Mouse (Mus musculus) kidney, postnatal 14 days (tissue): Measurements from ENCODE around the gene Arl6.

ENCODE experiments used
- DNase-seq: peaks from one replicate; pipeline ENCODE4 v3.0.0; 2022; ENCODE audit warnings: mixed read lengths

The Arl6 gene

DNA sequence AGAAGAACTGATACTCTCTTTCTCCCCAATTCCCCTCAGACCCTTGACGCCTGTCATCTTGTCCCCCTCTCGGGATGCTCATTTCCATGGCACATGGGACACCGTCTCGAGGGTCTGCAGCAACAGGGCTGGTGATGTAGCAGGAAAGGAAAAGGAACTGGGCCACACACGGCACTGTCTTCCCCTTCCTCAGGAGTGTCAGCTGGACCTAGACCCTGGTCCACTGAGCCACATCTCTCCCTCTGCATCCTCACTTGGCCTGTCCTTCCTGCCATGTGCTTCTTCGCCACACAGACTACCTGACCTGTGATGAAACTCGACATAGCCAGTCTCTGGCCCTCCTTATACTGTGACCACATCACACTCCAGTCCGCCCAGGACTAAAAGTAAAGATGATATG lies 52.3 kb downstream of the Arl6 start:
- no peak for DNase-seq

DNA sequence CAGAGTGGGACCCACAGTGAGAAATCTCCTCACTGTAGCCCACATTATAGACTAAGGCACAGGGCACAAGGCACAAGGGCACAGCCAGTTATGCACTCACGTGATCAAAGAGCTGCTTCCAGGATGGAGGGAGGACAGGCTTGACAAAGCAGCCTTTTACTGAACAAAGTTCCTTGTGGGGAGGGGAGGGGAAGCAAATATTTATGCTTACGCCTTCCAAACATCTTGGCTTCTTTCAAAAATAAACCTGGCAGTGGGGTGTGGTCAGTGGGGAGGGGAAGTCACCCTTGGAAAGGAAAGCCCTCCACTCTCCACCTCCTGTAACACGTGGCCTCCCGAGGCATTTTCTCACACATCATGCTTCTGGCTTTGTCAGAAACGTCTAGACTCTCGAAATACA lies 52.9 kb downstream of the Arl6 start:
- DNase-seq, result peak; percentile 36

DNA sequence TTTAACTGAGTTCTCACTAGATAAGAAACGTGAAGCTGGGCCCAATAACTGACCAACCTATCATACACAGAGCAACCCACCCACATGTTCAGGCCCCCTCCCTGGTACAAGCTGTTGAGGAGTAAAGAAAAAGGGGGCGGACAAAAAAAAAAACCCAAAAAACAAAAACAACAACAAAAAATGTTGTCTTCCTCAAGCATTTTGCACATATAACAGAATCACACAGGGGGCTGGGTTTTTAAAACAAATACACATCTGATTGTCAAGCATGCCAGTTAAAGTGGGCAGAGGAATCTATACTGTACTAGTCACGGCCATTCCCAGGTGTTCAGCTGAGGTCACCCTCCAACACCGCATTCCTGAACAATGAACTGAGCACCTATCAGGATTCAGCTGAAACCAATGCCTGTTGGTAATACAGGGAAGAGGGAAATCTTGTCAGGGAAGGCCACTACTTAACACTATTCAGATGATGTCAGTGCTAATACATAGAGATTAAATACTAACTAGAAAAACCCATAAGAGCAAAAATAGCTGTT lies 53.4 kb downstream of the Arl6 start:
- no peak for DNase-seq

DNA sequence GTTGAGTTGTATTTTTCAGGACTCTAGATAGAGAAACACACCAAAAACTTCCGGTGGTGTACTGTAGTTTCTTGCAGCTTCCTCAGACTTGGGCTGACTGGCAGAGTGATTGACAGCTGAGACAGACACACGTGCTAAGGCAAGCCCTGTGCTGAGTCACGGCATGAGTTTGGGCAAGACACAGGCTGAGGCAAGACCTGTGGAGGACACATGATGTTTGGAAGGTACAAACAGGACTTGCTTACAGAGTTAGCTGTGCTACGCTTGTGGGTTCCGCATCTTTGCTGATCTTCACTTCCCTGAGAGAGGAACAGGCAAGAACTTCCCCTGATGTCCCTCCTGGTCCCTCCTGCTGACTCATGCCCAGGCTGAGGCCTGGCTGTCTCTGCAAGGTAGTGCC lies 55.7 kb downstream of the Arl6 start:
- no peak for DNase-seq

DNA sequence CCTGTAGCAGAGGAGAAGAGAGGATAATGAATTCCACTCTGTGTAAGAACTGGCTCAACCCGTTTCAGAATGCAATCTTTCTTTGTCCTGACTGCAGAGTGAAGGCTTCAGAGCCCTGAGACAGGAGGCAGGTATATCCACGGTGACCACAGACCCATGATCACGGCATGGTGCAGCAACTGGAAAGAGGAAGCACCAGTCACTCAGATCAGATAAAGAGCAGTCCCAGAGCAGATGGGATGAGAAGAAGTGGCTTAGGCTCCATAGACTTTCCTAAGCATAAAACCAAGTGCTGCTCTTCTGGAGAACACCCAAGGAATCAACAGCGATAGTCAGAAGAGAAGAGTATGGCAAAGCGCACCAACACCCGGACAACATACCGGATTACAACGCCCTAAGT lies 60.0 kb downstream of the Arl6 start:
- no peak for DNase-seq

DNA sequence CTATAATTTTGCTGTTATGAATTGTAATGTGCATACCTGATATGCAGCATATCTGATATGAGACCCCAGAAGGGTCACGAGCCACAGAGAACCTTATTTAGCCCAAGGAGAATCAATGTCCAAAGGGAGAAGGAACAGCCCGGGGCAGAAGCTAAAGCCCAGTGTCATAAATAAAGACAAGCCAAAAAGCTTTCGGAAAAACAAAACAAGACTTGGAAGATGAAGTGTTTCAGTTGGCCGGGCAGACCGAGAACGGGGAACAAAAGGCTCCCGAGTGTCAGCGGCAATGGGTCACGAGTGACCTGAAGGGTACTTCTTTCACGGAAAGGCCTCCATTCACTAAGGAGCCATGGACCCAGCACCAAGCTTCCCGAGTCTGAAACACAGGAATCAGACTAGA lies 65.2 kb downstream of the Arl6 start:
- no peak for DNase-seq

DNA sequence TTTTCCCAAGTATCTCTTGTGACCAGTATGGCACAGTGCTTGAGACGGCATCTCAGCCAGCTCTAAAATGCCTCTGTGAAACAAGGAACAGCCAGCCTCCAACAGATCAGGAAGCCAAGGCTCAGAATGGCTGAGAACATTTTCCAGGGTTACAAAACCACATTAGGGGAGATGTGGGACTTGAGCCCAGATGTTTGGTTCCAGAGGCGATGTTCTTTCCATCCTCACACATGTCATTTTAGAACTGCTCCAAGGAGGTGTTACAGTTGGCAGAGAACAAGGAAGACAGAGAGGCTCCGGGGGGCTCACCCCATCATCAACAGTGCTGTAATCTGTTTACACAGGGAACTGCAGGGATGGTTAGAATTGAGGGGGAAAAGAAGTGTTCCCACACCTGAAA lies 66.5 kb downstream of the Arl6 start:
- no peak for DNase-seq

DNA sequence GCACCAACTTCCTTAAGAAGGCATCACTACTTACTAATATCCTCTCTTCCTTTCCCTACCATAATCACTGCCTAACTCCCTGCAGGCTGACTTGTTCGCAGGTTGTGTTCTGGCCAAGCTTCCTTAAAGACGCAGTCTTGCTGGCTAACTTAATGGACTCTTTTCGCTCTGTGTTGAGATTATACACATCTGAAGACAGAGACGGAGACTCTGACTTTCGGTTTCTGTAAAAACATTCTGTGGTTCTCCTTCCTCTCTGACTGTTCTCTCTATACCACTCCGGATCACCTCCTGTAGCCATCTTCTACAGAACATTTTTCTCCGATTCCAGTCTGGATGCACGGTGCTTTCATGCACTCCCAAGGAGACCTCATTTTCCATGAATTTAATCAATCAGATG lies 68.4 kb downstream of the Arl6 start:
- no peak for DNase-seq

DNA sequence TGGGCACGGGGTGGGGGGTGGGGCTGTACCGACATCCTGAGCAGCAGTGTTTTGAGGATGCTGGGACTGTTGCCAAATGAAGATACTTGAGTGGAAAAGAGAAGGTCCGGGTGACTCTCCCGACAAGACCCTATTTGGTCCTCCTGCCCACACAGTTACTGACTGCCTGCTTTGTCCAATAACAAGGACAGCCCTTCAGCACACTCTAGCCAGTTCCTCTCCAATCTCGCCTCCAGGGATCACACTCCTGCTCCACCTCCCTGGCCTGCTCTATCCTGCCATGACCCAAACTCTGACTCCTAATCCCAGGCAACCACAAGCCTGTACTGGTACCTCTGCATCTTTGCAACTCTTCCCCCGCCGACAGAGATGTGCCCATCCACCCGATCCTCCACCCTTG lies 69.4 kb downstream of the Arl6 start:
- DNase-seq, result no peak

DNA sequence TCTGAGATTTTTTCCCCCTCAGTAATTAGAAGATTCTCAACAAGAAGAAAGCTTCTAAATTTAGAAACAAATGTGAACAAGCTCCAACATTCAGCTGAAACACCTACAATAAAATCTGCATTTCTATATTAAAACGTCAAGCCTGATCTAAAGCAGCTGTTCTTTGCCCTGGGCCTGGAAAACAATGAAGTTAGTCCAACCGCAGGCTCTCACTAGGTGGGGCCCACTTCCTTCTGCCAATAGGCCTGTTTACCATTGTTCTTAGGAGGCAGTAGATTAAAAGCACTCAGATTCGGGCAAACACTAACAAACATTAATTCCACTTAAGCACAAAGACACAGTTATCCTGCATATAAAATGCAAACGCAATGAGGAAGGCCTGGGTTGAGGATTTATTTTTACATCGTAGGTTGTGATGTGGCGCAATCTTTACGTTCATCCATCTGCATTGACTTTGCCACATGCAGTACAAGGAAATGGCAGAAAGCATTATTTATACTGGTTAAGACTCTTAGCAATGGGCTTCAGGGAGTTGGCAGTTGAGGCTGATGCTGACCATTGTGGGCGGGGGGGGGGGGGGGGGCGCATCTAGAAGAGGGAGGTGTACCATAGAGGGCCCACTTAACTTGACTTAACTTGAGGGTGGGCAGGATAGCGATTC lies 71.3 kb downstream of the Arl6 start:
- peak; percentile 31 for DNase-seq

DNA sequence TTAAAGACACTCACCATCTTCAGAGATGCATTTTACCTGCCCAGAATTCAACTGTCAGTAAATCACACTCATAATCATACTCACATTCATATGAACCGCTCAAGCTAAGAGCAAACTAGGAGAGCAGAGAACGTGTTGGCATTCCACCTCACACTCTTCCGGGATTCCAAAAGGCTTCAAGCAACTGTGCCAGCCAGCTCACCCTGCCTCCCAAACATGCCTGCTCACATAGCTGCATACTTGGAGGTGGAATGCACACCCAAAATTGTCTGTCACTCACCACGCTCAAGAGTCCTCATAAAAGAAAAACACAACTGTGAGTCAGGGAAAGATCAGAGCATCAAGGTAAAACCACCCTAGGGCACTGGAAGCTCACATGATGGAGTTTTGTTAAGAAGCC lies 72.8 kb downstream of the Arl6 start:
- no peak for DNase-seq

DNA sequence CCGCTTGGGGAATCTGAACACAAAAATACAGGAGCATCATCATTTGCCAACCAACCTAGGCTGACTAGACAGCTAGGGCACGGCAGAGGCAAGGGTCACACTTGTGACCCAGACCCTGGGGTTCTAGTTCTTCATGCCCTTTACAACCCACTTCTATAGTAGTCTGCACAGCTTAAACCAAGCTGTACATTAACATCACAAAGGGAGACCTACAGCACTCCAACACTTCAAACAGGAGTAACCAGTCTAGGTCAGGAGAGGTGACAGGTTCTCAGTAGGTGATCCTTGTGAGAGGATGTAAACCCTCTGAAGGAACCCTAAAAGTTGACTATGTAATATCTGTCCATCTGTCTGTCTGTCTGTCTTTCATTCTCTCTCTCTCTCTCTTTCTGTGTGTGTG lies 73.6 kb downstream of the Arl6 start:
- DNase-seq, result no peak

DNA sequence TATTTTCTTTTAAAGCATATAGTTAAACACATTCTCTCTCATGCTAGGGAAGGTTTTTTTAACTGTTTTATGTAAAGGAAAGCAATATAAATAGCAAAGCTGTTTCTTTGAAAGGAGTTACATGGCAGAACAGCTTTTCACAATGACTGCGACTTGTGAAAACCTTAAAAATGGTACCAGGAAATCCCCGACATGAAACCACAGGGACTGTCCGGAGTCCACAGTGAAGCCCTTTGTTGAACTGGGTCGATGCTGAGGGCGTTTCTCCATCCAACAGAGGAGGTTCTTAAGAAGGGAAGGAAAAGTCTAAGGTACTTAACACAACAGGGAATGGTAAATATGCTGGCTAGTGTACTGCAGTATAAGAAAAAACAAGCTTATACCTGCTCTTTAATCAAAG lies 75.2 kb downstream of the Arl6 start:
- no peak for DNase-seq
